Mouse (Mus musculus) lung, adult 2 months (tissue): Measurements from ENCODE around the gene Grhl3.

Experiments used
- CTCF ChIP-seq: fragments of 200-500 bp; IDR thresholded peaks from 2 replicates; pipeline ENCODE4 v1.5.1; 2011; ENCODE audit warnings: mild to moderate bottlenecking, low read length, control low read depth; ENCODE audit not compliant: insufficient read depth
- POLR2A ChIP-seq: fragments of 200-500 bp; IDR thresholded peaks from 2 replicates; pipeline ENCODE4 v1.6.1; 2011; ENCODE audit warnings: low read depth, mild to moderate bottlenecking, control low read depth, low read length, borderline replicate concordance; ENCODE audit errors: extremely low read depth

DNA sequence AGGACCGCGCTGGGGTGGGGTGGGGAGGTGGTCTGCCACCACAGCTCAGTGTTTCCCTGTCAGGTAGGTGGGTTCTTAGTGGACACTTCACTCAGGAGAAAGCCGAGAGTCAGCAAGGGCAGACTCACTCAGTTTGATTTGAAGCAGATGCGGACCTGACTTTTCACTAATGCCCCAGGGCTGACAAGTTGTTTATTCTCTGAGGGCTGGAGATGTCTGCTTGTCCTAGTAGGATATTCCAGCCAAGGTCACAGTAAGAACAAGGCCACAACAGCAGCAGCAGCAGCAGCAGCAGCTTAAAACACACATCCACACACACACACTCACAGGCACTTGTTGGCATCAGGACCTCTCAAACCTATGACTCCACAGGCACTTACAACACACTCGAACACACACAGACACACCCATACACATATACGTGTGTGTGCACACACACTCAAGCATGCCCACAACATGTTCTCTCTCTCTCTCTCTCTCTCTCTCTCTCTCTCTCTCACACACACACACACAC lies 2.3 kb downstream of the Grhl3 start:
- TF ChIP-seq POLR2A (no peak), CTCF (no peak)
